Mouse (Mus musculus) thymus, adult 2 months (tissue): ENCODE measurements around the gene Map4.

ENCODE experiments used
- CTCF ChIP-seq: fragments of 200-500 bp; IDR thresholded peaks from 2 replicates; pipeline ENCODE4 v1.5.1; 2012; ENCODE audit warnings: mild to moderate bottlenecking, control low read depth, low read length, moderate library complexity, borderline replicate concordance; ENCODE audit not compliant: control insufficient read depth, poor library complexity, insufficient read depth; ENCODE audit errors: extremely low read depth
- POLR2A ChIP-seq: fragments of 200-500 bp; IDR thresholded peaks from 2 replicates; pipeline ENCODE4 v1.6.1; 2012; ENCODE audit warnings: mild to moderate bottlenecking, low read length, control low read depth, moderate library complexity; ENCODE audit not compliant: control insufficient read depth, poor library complexity, insufficient read depth; ENCODE audit errors: extremely low read depth

DNA sequence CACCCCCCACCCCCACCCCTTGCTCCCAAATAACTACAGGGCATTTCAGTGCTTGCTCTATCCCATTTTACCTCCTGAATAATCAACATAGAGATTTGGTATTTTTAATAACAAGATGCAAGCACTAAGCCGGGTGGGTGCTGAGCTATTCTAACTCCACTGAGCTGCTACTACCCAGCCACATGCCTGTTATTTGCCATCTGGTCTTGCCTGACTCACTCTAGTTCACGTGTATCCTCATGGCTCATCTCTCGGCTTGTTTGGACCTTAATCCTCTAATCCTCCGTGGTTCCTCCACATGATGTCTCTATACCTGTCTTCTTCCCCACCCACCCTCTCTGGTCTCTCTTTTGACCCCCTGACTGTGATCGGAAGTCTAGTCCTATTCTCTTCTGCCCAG, 89.1 kb downstream of the Map4 start:
- no peak for TF ChIP-seq POLR2A
- no peak for TF ChIP-seq CTCF
